Mouse (Mus musculus): ENCODE measurements at regions not wholly inside any gene's neighbourhood (a gene's known extent, or its start where the extent isn't known, plus 50 kb on each side); places are given as distances from the start of the nearest gene placed in this dataset.

GRCm38 (mm10) chr9:25951144-25951543 is 469.8 kb downstream of the Eepd1 start:
- DNase-seq (ENCODE audit: inconsistent age in 2 of 2, low spot score in 1 of 2): no peak

GRCm38 (mm10) chr9:25959082-25959481 is 477.7 kb downstream of the Eepd1 start:
- peak in 1 of 2 experiments; percentile 28 for DNase-seq (ENCODE audit: inconsistent age in 2 of 2, low spot score in 1 of 2)

- DNase-seq (ENCODE audit: inconsistent age in 2 of 2, low spot score in 1 of 2): no peak
Measured at GRCm38 (mm10) chr9:25985450-25985849, 504.1 kb downstream of the Eepd1 start.

- no peak for DNase-seq (ENCODE audit: inconsistent age in 2 of 2, low spot score in 1 of 2)
Measured at GRCm38 (mm10) chr9:25985920-25986319, 504.6 kb downstream of the Eepd1 start.

GRCm38 (mm10) chr9:26001821-26002220 is 520.5 kb downstream of the Eepd1 start:
- DNase-seq (ENCODE audit: inconsistent age in 2 of 2, low spot score in 1 of 2): no peak

Data from adrenal gland, adult (tissue).